Mouse (Mus musculus) heart, adult 2 months (tissue): Measurements from ENCODE around the gene Nwd2. TPM values are rescaled to one million over a fixed set of nuclear protein-coding genes. Genes with fewer than 3 reads are reported as not detected.

Source experiments
- DNase-seq, 2 experiments: peaks; one replicate each; pipeline ENCODE4 v3.0.0; 2021
- H3K27ac ChIP-seq: fragments of 200-600 bp; 2 replicates; pipeline ENCODE4 v1.8.1; 2022
- H3K27me3 ChIP-seq: fragments of 200-500 bp; 2 replicates; pipeline ENCODE4 v1.6.1; 2012; ENCODE audit warnings: mild to moderate bottlenecking, low read length, inconsistent platforms, mixed read lengths; ENCODE audit not compliant: control insufficient read depth, insufficient read depth
- H3K36me3 ChIP-seq: fragments of 200-500 bp; 2 replicates; pipeline ENCODE4 v1.6.1; 2012; ENCODE audit warnings: low read length, inconsistent platforms; ENCODE audit not compliant: control insufficient read depth, insufficient read depth
- H3K4me1 ChIP-seq: fragments of 200-500 bp; 2 replicates; pipeline ENCODE4 v1.6.1; 2011; ENCODE audit warnings: low read length; ENCODE audit not compliant: control insufficient read depth, insufficient read depth
- H3K4me3 ChIP-seq: fragments of 200-600 bp; 2 replicates; pipeline ENCODE4 v1.8.1; 2022
- H3K79me2 ChIP-seq: fragments of 200-500 bp; replicated peaks from 2 replicates; pipeline ENCODE4 v1.6.1; 2012; ENCODE audit warnings: mild to moderate bottlenecking, inconsistent platforms, low read length, moderate library complexity, mixed read lengths; ENCODE audit not compliant: control insufficient read depth, insufficient read depth
- H3K9ac ChIP-seq: fragments of 200-500 bp; 2 replicates; pipeline ENCODE4 v1.6.1; 2012; ENCODE audit warnings: low read depth, mild to moderate bottlenecking, control low read depth, inconsistent platforms, low read length, mixed read lengths
- CTCF ChIP-seq: fragments of 200-600 bp; IDR thresholded peaks from 2 replicates; pipeline ENCODE4 v1.8.1; 2022; ENCODE audit warnings: antibody characterized with exemption, mild to moderate bottlenecking, moderate library complexity
- EP300 ChIP-seq: fragments of 200-500 bp; IDR thresholded peaks from 2 replicates; pipeline ENCODE4 v1.6.1; 2011; ENCODE audit warnings: low read depth, low read length, control low read depth; ENCODE audit not compliant: insufficient read depth
- POLR2A ChIP-seq: fragments of 200-500 bp; IDR thresholded peaks from 2 replicates; pipeline ENCODE4 v1.6.1; 2011; ENCODE audit warnings: mild to moderate bottlenecking, low read depth, low read length, control low read depth; ENCODE audit not compliant: insufficient read depth
- WGBS: fragments of 180-500 bp; shearing (Covaris S2); methylation state at CpG from one replicate; pipeline ENCODE4 v1.1.7; 2018; 5-methylcytosine and 5-hydroxymethylcytosine counted together
- intact Hi-C: fragments of 180-260 bp; cut with DNase I; formaldehyde crosslinking; loops from one replicate; pipeline ENCODE4 v1.15.1; 2025
- polyA plus RNA-seq: library from polyadenylated mRNA; depleted of rRNA; stranded (reverse); fragments of >200 nt; gene quantifications from 2 replicates; pipeline ENCODE4 v1.2.3, GENCODE M21; 2012
- total RNA-seq, 2 experiments: library from RNA; stranded (reverse); gene quantifications; 2 replicates each; pipeline ENCODE4 v1.2.3; 2021

Gene Nwd2
- total and polyA plus RNA-seq, 3 experiments: not detected

GRCm38 (mm10) chr5:63821176-63821575, 172.3 kb downstream of the Nwd2 start:
- intact Hi-C loops: no loop called here
- Histone ChIP-seq H3K79me2 (no peaks in the 10 kb centered on the region), H3K27ac (no peak overlapping the region), H3K9ac (no peak overlapping the region), H3K4me3 (no peak overlapping the region), H3K36me3 (no peaks in the 10 kb centered on the region), H3K27me3 (no peaks in the 10 kb centered on the region), H3K4me1 (no peaks in the 10 kb centered on the region)
- TF ChIP-seq CTCF (peak; percentile 8; the same call in 1 of the 2 replicates), POLR2A (no peak)
- no peak for DNase-seq
- 86% methylated on average over 5 of the region's 5 CpGs for WGBS

DNA sequence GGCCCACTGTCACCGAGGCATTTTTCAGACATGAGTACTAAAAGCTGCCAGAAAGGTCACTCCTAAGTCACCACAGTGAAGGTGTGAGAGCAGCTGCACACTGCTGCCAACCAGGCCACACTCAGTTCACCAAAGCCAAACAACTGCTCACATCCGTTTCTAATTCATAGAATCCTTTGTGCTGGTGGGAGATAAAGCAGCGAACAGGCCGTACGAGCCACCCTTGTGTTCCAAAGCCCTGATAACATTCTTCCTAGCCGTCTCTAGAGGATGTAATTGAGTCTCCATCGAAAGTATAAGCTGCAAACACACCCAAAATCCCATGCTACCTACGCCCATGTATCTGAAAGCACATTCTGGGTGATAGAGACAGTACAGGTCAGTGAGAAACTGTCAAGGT, 173.0 kb downstream of the Nwd2 start:
- H3K36me3 ChIP-seq: no peaks in the 10 kb centered on the region
- no peaks in the 10 kb centered on the region for H3K79me2 ChIP-seq
- WGBS: 18% methylated on average over 8 of the region's 8 CpGs
- no peak for TF ChIP-seq EP300
- no peak for TF ChIP-seq POLR2A
- no peak for TF ChIP-seq CTCF
- no peak overlapping the region for H3K4me3 ChIP-seq
- intact Hi-C loops: no loop called here
- H3K27ac ChIP-seq: no peak overlapping the region
- no peaks in the 10 kb centered on the region for H3K4me1 ChIP-seq
- DNase-seq: peak in 1 of 2 experiments; percentile 8
- H3K9ac ChIP-seq: no peak overlapping the region
- H3K27me3 ChIP-seq: no peaks in the 10 kb centered on the region

DNA sequence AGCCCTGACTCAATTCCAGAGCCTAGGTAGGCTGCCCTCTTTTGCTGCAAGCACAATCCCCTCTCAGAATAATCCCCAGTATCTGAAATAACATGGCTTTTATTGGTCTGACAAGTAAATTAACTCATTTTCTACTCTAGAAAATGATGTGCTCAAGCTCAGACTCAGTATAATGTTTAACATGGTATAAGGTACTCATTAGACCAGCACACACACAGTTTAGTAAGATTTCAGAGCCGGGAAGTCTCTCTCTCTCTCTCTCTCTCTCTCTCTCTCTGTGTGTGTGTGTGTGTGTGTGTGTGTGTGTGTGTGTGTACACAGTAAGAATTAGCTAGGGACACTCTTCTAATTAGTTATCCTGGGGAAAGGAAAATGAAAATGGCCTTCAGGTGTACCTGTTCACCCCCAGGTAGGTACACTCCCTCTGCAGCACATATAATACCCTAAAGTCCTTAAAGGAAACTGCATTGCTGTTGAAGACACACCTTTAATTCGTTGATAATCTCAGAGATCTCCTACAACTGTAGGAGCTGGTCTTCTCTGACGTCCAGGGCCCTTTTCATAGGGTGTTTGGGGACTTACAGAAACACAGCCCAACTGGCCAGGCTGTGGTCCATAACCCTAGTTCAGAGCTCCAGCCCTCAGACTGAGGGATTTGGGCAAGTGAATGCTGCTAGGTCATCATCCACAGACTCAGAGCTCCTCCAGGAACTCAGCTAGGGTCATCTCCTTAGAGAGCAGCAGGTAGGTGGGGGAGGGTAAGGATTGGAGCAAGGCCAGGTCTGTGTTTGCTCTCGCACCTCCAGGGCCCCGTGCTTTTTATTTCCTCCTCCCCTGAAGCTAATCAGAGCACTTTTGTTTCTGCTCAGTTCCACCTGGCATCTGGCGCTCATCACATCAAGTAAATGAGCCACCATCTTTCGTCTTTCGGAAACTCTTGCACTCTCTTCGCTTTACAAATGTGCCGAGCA, 174.7 kb downstream of the Nwd2 start:
- Histone ChIP-seq H3K4me1 (no peaks in the 10 kb centered on the region), H3K9ac (no peak overlapping the region), H3K4me3 (no peak overlapping the region), H3K36me3 (no peaks in the 10 kb centered on the region), H3K27ac (no peak overlapping the region), H3K27me3 (no peaks in the 10 kb centered on the region), H3K79me2 (no peaks in the 10 kb centered on the region)
- DNase-seq: no peak
- intact Hi-C loops: no loop called here
- TF ChIP-seq EP300 (no peak), POLR2A (no peak), CTCF (no peak)
- WGBS: 77% methylated on average over 10 of the region's 10 CpGs

- H3K27ac ChIP-seq: no peak overlapping the region
Observed at GRCm38 (mm10) chr5:63824599-63825350, 175.9 kb downstream of the Nwd2 start.

GRCm38 (mm10) chr5:63825881-63826280, 177.0 kb downstream of the Nwd2 start:
- no peaks in the 10 kb centered on the region for H3K36me3 ChIP-seq
- no peaks in the 10 kb centered on the region for H3K4me1 ChIP-seq
- H3K79me2 ChIP-seq: no peaks in the 10 kb centered on the region
- intact Hi-C loops: no loop called here
- H3K27me3 ChIP-seq: no peaks in the 10 kb centered on the region
- DNase-seq: no peak
- H3K9ac ChIP-seq: no peak overlapping the region
- no peak overlapping the region for H3K27ac ChIP-seq
- no peak for TF ChIP-seq POLR2A
- TF ChIP-seq CTCF: no peak
- no peak for TF ChIP-seq EP300
- no peak overlapping the region for H3K4me3 ChIP-seq
- 62% methylated on average over 5 of the region's 5 CpGs for WGBS

More at GRCm38 (mm10) chr5:63824599-63825350, 175.9 kb downstream of the Nwd2 start:
- WGBS: 59% methylated on average over 8 of the region's 8 CpGs
- Histone ChIP-seq H3K4me1 (no peaks in the 10 kb centered on the region), H3K79me2 (no peaks in the 10 kb centered on the region), H3K4me3 (no peak overlapping the region), H3K27me3 (no peaks in the 10 kb centered on the region), H3K36me3 (no peaks in the 10 kb centered on the region), H3K9ac (no peak overlapping the region)
- no peak for DNase-seq
- TF ChIP-seq POLR2A (no peak), CTCF (no peak), EP300 (no peak)
- intact Hi-C loops: no loop called here

DNA sequence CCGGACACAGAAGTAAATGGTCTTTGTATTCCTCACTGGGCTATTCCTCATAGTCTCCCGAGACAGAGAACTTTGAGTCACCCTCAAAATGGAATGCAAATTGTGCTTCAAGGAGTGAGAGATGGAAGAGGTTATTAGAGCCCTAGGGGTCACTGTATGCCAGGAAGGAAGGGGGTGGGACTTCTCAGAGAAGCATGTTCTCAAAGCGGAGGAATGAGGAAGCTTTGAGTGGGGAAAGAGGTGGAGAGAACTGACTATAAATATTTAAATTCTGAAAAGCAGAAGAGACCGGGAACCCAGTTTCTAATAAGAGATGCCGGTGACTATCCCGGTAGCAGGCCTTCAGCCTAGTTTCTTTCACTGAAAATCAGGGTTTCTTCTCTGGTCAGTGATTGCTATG, 178.1 kb downstream of the Nwd2 start:
- H3K4me3 ChIP-seq: no peak overlapping the region
- no peak overlapping the region for H3K27ac ChIP-seq
- H3K79me2 ChIP-seq: no peaks in the 10 kb centered on the region
- no peaks in the 10 kb centered on the region for H3K36me3 ChIP-seq
- intact Hi-C loops: no loop called here
- no peak for TF ChIP-seq POLR2A
- no peak for TF ChIP-seq CTCF
- TF ChIP-seq EP300: no peak
- no peak overlapping the region for H3K9ac ChIP-seq
- no peaks in the 10 kb centered on the region for H3K4me1 ChIP-seq
- whole genome bisulfite sequencing: 52% methylated on average over 6 of the region's 6 CpGs
- DNase-seq: peak in 1 of 2 experiments; percentile 24
- H3K27me3 ChIP-seq: no peaks in the 10 kb centered on the region
